Comparison of ENCODE assay signal across 11 mouse cellular contexts in the genomic region with DNA sequence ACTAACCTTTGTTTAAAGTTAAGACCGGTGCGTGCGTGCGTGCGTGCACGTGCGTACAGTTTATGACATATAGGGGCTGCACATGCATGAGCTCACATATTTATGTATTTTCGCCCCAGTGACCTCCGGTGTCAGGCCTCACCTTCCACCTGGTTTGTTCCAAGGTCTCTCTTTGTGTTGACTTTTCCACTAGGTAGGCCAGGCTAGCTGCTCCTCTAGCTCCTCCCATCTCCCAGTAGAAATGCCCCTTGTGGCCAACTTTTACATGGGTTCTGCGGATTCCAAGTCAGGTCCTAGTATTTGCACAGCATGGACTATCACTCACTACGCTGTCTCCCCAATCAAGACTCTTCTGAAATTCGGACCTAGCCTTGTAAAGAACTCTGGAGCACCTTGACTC. TPM values are rescaled to one million over a fixed set of nuclear protein-coding genes. Genes with fewer than 3 reads are reported as not detected.
DNase-seq lines count a peak whose midpoint lies in the region; ATAC-seq and TF ChIP-seq lines count a peak whose summit lies in the region.
"Had no signal": no experiment of that assay in that cellular context is flagged by ENCODE, and none has a peak within 500 bp of the region (broad histone marks: within the 10 kb centered on the region; RNA-seq: fewer than 3 reads in every experiment).

No protein-coding gene starts in this region.

- no peaks in the 10 kb centered on the region for H3K36me3 ChIP-seq in kidney, postnatal 0 days (ENCODE audit: insufficient read depth, low read length)
- H3K36me3 ChIP-seq in E14TG2a.4 (ENCODE audit: insufficient read depth, low read length), result no peaks in the 10 kb centered on the region
- H3K36me3 ChIP-seq in embryonic facial prominence, embryonic 10.5 days (replicated peaks), result no peaks in the 10 kb centered on the region
- H3K36me3 ChIP-seq: hindbrain, embryonic 15.5 days; limb, embryonic 13.5 days had no signal

- DNase-seq in cerebellum, adult 11 months, result peak; percentile 7
- DNase-seq in cerebellum, postnatal 14 days, result no peak
- no peak for DNase-seq in kidney, postnatal 0 days (ENCODE audit: low spot score)
- no peak for DNase-seq in kidney, adult 11 months
- DNase-seq in embryonic facial prominence, embryonic 10.5 days (ENCODE audit: low spot score), result peak; percentile 22
- DNase-seq in right cerebral cortex, adult 18-20 months, result no peak
- DNase-seq in adrenal gland, postnatal 10 days, result no peak
- DNase-seq: heart, adult 18-20 months had no signal

- H3K4me3 ChIP-seq in kidney, postnatal 0 days (replicated peaks; ENCODE audit: low read depth, low read length), result no peak overlapping the region
- H3K4me3 ChIP-seq in E14TG2a.4 (replicated peaks; ENCODE audit: low read length), result no peak overlapping the region
- H3K4me3 ChIP-seq in embryonic facial prominence, embryonic 10.5 days, result no peak overlapping the region

- H3K4me1 ChIP-seq in kidney, postnatal 0 days (replicated peaks; ENCODE audit: insufficient read depth, low read length), result peaks cover 30% of the 10 kb centered on the region
- H3K4me1 ChIP-seq in E14TG2a.4 (replicated peaks; ENCODE audit: low read depth, low read length), result peaks cover 36% of the 10 kb centered on the region
- peaks cover 40% of the 10 kb centered on the region for H3K4me1 ChIP-seq in embryonic facial prominence, embryonic 10.5 days

- no peaks in the 10 kb centered on the region for H3K9me3 ChIP-seq in kidney, postnatal 0 days (replicated peaks; ENCODE audit: low read length)
- no peaks in the 10 kb centered on the region for H3K9me3 ChIP-seq in E14TG2a.4 (ENCODE audit: low read length)
- H3K9me3 ChIP-seq in embryonic facial prominence, embryonic 10.5 days, result no peaks in the 10 kb centered on the region
- H3K9me3 ChIP-seq: hindbrain, embryonic 15.5 days; limb, embryonic 13.5 days had no signal

- WGBS in kidney, postnatal 0 days, result 87% methylated on average over 12 of the region's 12 CpGs
- 88% methylated on average over 12 of the region's 12 CpGs for WGBS in embryonic facial prominence, embryonic 10.5 days

- no peak overlapping the region for H3K9ac ChIP-seq in kidney, postnatal 0 days (ENCODE audit: low read depth, low read length)

- H3K27ac ChIP-seq in kidney, postnatal 0 days, result no peak overlapping the region
- no peak overlapping the region for H3K27ac ChIP-seq in embryonic facial prominence, embryonic 10.5 days (replicated peaks)

- no peaks in the 10 kb centered on the region for H3K27me3 ChIP-seq in kidney, postnatal 0 days (ENCODE audit: insufficient read depth, low read length)
- peaks cover 17% of the 10 kb centered on the region for H3K27me3 ChIP-seq in E14TG2a.4 (ENCODE audit: insufficient read depth, low read length)
- no peaks in the 10 kb centered on the region for H3K27me3 ChIP-seq in embryonic facial prominence, embryonic 10.5 days (replicated peaks; ENCODE audit: low read depth, poor library complexity, severe bottlenecking)
- H3K27me3 ChIP-seq: hindbrain, embryonic 15.5 days; limb, embryonic 13.5 days had no signal

- ATAC-seq in kidney, postnatal 0 days (replicated peaks; ENCODE audit: low FRiP score, low read depth), result no peak

- no peak overlapping the region for H3K4me2 ChIP-seq in kidney, postnatal 0 days (ENCODE audit: low read length)

- peak; percentile 44; the same call in 1 of the 2 replicates for TF ChIP-seq CTCF in kidney, postnatal 0 days (IDR thresholded peaks at IDR 0.05; ENCODE audit: low read depth)
- peak; percentile 25; the same call in 1 of the 2 replicates for TF ChIP-seq CTCF in E14TG2a.4 (conservative IDR thresholded peaks at IDR 0.05; ENCODE audit: low read length)

RNA-seq across cellular contexts. Expression of a gene that starts 1.3 kb away (rescaled TPM):
- polyA plus RNA-seq in kidney, postnatal 0 days (2015; fragmentation: Nextera tagmentation; extraction: Ambion mirVana), result 7.2 and 8.5 TPM in 2 replicates
- polyA plus RNA-seq in embryonic facial prominence, embryonic 10.5 days (2016; fragmentation: Nextera tagmentation; extraction: Ambion mirVana), result 7.4 and 7.5 TPM in 2 replicates
- total RNA-seq in adrenal gland, postnatal 10 days (2021), result 10 to 100 TPM in 1 of 2 experiments, 1 to 10 TPM in 1; 9.4 to 10.9 TPM

Comparison
In these comparisons a context has a peak if more than half of its experiments do, and no peak if none do; other contexts are left out.
1. DNase-seq: peak in cerebellum, adult 11 months (single experiment) and embryonic facial prominence, embryonic 10.5 days (single experiment); none in cerebellum, postnatal 14 days (0 of 2), kidney, postnatal 0 days (single experiment), kidney, adult 11 months (single experiment), right cerebral cortex, adult 18-20 months (single experiment) and adrenal gland, postnatal 10 days (single experiment).